Mouse (Mus musculus): ENCODE data around the gene Sema3d. TPM values are rescaled to one million over a fixed set of nuclear protein-coding genes. Genes with fewer than 3 reads are reported as not detected.
A peak's percentile ranks its signal among the peaks of the same experiment; 100 is the strongest.

Gene Sema3d
- polyA plus RNA-seq (2016; fragmentation: Nextera tagmentation; extraction: Ambion mirVana) = 3.4 and 4.2 TPM in 2 replicates

- H3K36me3 ChIP-seq = no peaks in the 10 kb centered on the region
- peaks cover 8% of the 10 kb centered on the region for H3K4me1 ChIP-seq (replicated peaks)
- H3K9me3 ChIP-seq = no peaks in the 10 kb centered on the region
- H3K27me3 ChIP-seq (ENCODE audit: insufficient read depth, poor library complexity, severe bottlenecking) = peaks cover 28% of the 10 kb centered on the region
- under 1% methylated on average over 49 of the region's 49 CpGs for WGBS
- DNase-seq (ENCODE audit: low spot score) = peak; percentile 85
- H3K4me3 ChIP-seq = peak within 1 kb of the TSS; percentile 60
- peak within 1 kb of the TSS; percentile 63 for H3K27ac ChIP-seq
These were observed at the start of gene Sema3d for GRCm38 (mm10) chr5:12383133-12383959. Sema3d (plus strand) TSS chr5:12383385.

GRCm38 (mm10) chr5:12377261-12377660 lies 5.9 kb upstream of the Sema3d start:
- H3K9me3 ChIP-seq = no peaks in the 10 kb centered on the region
- H3K4me3 ChIP-seq = no peak overlapping the region
- no peaks in the 10 kb centered on the region for H3K36me3 ChIP-seq
- H3K27ac ChIP-seq = no peak overlapping the region
- no peaks in the 10 kb centered on the region; the same call in 1 of the 2 replicates for H3K27me3 ChIP-seq (ENCODE audit: insufficient read depth, poor library complexity, severe bottlenecking)
- H3K4me1 ChIP-seq (replicated peaks) = no peaks in the 10 kb centered on the region
- WGBS = 51% methylated on average over 1 of the region's 1 CpGs
- no peak for DNase-seq (ENCODE audit: low spot score)

- no peak for DNase-seq (ENCODE audit: low spot score)
- no peak overlapping the region for H3K27ac ChIP-seq
- 53% methylated on average over 5 of the region's 5 CpGs for WGBS
- peaks cover 7% of the 10 kb centered on the region for H3K27me3 ChIP-seq (ENCODE audit: insufficient read depth, poor library complexity, severe bottlenecking)
- no peaks in the 10 kb centered on the region for H3K9me3 ChIP-seq
- H3K36me3 ChIP-seq = no peaks in the 10 kb centered on the region
- no peak overlapping the region for H3K4me3 ChIP-seq
- H3K4me1 ChIP-seq (replicated peaks) = 0 out of 2 replicates have a peak, but pooled peaks cover 2% of the 10 kb centered on the region
These were observed 4.3 kb upstream of the Sema3d start for GRCm38 (mm10) chr5:12378900-12379299.

- H3K27me3 ChIP-seq (ENCODE audit: insufficient read depth, poor library complexity, severe bottlenecking) = peaks cover 28% of the 10 kb centered on the region
These were observed 1.2 kb upstream of the Sema3d start for GRCm38 (mm10) chr5:12382010-12382409.

GRCm38 (mm10) chr5:12383960-12384285 lies 738 bp downstream of the Sema3d start:
- 2% methylated on average over 10 of the region's 10 CpGs for WGBS
- Histone ChIP-seq H3K27ac (peak overlapping the region; percentile 63), H3K4me1 (replicated peaks) (peaks cover 8% of the 10 kb centered on the region), H3K9me3 (no peaks in the 10 kb centered on the region), H3K4me3 (peak overlapping the region; percentile 60), H3K27me3 (ENCODE audit: insufficient read depth, poor library complexity, severe bottlenecking) (peaks cover 28% of the 10 kb centered on the region), H3K36me3 (no peaks in the 10 kb centered on the region)
- no peak for DNase-seq (ENCODE audit: low spot score)

More at GRCm38 (mm10) chr5:12382010-12382409, 1.2 kb upstream of the Sema3d start:
- DNase-seq (ENCODE audit: low spot score) = no peak
- no peak overlapping the region for H3K27ac ChIP-seq
- no peaks in the 10 kb centered on the region for H3K36me3 ChIP-seq
- no peak overlapping the region for H3K4me3 ChIP-seq
- WGBS = 83% methylated on average over 5 of the region's 5 CpGs
- H3K9me3 ChIP-seq = no peaks in the 10 kb centered on the region
- H3K4me1 ChIP-seq (replicated peaks) = peaks cover 8% of the 10 kb centered on the region

GRCm38 (mm10) chr5:12392667-12393066 lies 9.5 kb downstream of the Sema3d start:
- H3K36me3 ChIP-seq = no peaks in the 10 kb centered on the region
- H3K27ac ChIP-seq = no peak overlapping the region
- no peaks in the 10 kb centered on the region for H3K9me3 ChIP-seq
- H3K27me3 ChIP-seq (ENCODE audit: insufficient read depth, poor library complexity, severe bottlenecking) = no peaks in the 10 kb centered on the region
- DNase-seq (ENCODE audit: low spot score) = no peak
- no peak overlapping the region for H3K4me3 ChIP-seq
- 91% methylated on average over 5 of the region's 5 CpGs for WGBS
- H3K4me1 ChIP-seq (replicated peaks) = no peaks in the 10 kb centered on the region

GRCm38 (mm10) chr5:12399271-12399670 lies 16.1 kb downstream of the Sema3d start:
- 88% methylated on average over 2 of the region's 2 CpGs for WGBS
- Histone ChIP-seq H3K4me3 (no peak overlapping the region), H3K27me3 (ENCODE audit: insufficient read depth, poor library complexity, severe bottlenecking) (no peaks in the 10 kb centered on the region), H3K4me1 (replicated peaks) (no peaks in the 10 kb centered on the region), H3K27ac (no peak overlapping the region), H3K9me3 (no peaks in the 10 kb centered on the region), H3K36me3 (no peaks in the 10 kb centered on the region)
- DNase-seq (ENCODE audit: low spot score) = no peak

- H3K9me3 ChIP-seq = no peaks in the 10 kb centered on the region
- DNase-seq (ENCODE audit: low spot score) = no peak
- no peak overlapping the region for H3K27ac ChIP-seq
- H3K4me3 ChIP-seq = no peak overlapping the region
- no peaks in the 10 kb centered on the region for H3K4me1 ChIP-seq (replicated peaks)
- no peaks in the 10 kb centered on the region for H3K36me3 ChIP-seq
- no peaks in the 10 kb centered on the region for H3K27me3 ChIP-seq (ENCODE audit: insufficient read depth, poor library complexity, severe bottlenecking)
These were observed 21.0 kb downstream of the Sema3d start for GRCm38 (mm10) chr5:12404229-12404628.

- no peaks in the 10 kb centered on the region for H3K27me3 ChIP-seq (ENCODE audit: insufficient read depth, poor library complexity, severe bottlenecking)
- no peak overlapping the region for H3K27ac ChIP-seq
- no peaks in the 10 kb centered on the region for H3K36me3 ChIP-seq
- WGBS = 83% methylated on average over 3 of the region's 3 CpGs
- H3K9me3 ChIP-seq = no peaks in the 10 kb centered on the region
- no peak overlapping the region for H3K4me3 ChIP-seq
- DNase-seq (ENCODE audit: low spot score) = no peak
- no peaks in the 10 kb centered on the region for H3K4me1 ChIP-seq (replicated peaks)
These were observed 29.4 kb downstream of the Sema3d start for GRCm38 (mm10) chr5:12412595-12412994.

- no peaks in the 10 kb centered on the region for H3K27me3 ChIP-seq (ENCODE audit: insufficient read depth, poor library complexity, severe bottlenecking)
- no peak for DNase-seq (ENCODE audit: low spot score)
- H3K9me3 ChIP-seq = no peaks in the 10 kb centered on the region
- no peak overlapping the region for H3K4me3 ChIP-seq
- no peaks in the 10 kb centered on the region for H3K4me1 ChIP-seq (replicated peaks)
- no peak overlapping the region for H3K27ac ChIP-seq
- H3K36me3 ChIP-seq = no peaks in the 10 kb centered on the region
- WGBS = 79% methylated on average over 5 of the region's 5 CpGs
These were observed 40.1 kb downstream of the Sema3d start for GRCm38 (mm10) chr5:12423264-12423663.

GRCm38 (mm10) chr5:12441737-12442136 lies 58.6 kb downstream of the Sema3d start:
- Histone ChIP-seq H3K27me3 (ENCODE audit: insufficient read depth, poor library complexity, severe bottlenecking) (no peaks in the 10 kb centered on the region), H3K4me1 (replicated peaks) (no peaks in the 10 kb centered on the region), H3K36me3 (no peaks in the 10 kb centered on the region), H3K4me3 (no peak overlapping the region), H3K9me3 (no peaks in the 10 kb centered on the region), H3K27ac (no peak overlapping the region)
- peak; percentile 3 for DNase-seq (ENCODE audit: low spot score)
- 66% methylated on average over 1 of the region's 1 CpGs for WGBS

- Histone ChIP-seq H3K27ac (no peak overlapping the region), H3K4me3 (no peak overlapping the region), H3K27me3 (ENCODE audit: insufficient read depth, poor library complexity, severe bottlenecking) (no peaks in the 10 kb centered on the region), H3K4me1 (replicated peaks) (no peaks in the 10 kb centered on the region), H3K9me3 (no peaks in the 10 kb centered on the region), H3K36me3 (no peaks in the 10 kb centered on the region)
- 88% methylated on average over 7 of the region's 7 CpGs for WGBS
- no peak for DNase-seq (ENCODE audit: low spot score)
These were observed 59.3 kb downstream of the Sema3d start for GRCm38 (mm10) chr5:12442176-12443105.

- 84% methylated on average over 4 of the region's 4 CpGs for WGBS
These were observed 67.9 kb downstream of the Sema3d start for GRCm38 (mm10) chr5:12451089-12451488.

More at GRCm38 (mm10) chr5:12451089-12451488, 67.9 kb downstream of the Sema3d start:
- H3K27ac ChIP-seq = no peak overlapping the region
- H3K4me3 ChIP-seq = no peak overlapping the region
- no peak for DNase-seq (ENCODE audit: low spot score)
- H3K36me3 ChIP-seq = no peaks in the 10 kb centered on the region
- no peaks in the 10 kb centered on the region for H3K4me1 ChIP-seq (replicated peaks)
- no peaks in the 10 kb centered on the region for H3K27me3 ChIP-seq (ENCODE audit: insufficient read depth, poor library complexity, severe bottlenecking)
- no peaks in the 10 kb centered on the region for H3K9me3 ChIP-seq
